Mouse (Mus musculus): ENCODE results near the gene Dctd. TPM values are rescaled to one million over a fixed set of nuclear protein-coding genes. Genes with fewer than 3 reads are reported as not detected.

Gene Dctd
- total and polyA plus RNA-seq, 3 experiments: 12.6 to 55.0 (median 19.2) TPM

DNA sequence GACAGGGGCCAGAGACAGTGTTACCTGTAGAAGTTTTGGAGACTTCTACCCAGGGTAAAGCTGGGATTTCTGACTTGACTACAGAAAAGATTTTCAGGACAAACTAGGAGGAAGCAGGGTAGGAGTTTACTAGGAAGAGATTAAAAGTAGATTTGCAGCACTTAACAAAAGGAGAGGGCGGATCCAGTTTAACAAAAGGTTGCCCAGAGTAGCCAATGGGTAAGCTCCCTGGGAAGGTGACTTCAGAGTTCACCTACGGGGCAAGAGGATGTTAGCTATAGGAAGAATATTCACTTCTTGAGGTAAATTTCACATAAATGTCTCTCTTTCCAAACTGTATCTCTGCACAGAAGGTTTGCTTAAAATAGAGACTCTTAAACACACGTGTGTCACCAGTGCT lies 103.7 kb downstream of the Dctd start:
- no peaks in the 10 kb centered on the region for H3K36me3 ChIP-seq (replicated peaks)
- H3K9me3 ChIP-seq (replicated peaks): peaks cover 36% of the 10 kb centered on the region
- ATAC-seq (ENCODE audit: extremely low read depth, insufficient number of reproducible peaks, low FRiP score, poor library complexity, severe bottlenecking) (no peak), DNase-seq (ENCODE audit: low spot score) (no peak)
- no peak overlapping the region for H3K4me3 ChIP-seq (ENCODE audit: low read depth, low read length)
- H3K27me3 ChIP-seq (ENCODE audit: insufficient read depth, low read length): no peaks in the 10 kb centered on the region
- H3K4me1 ChIP-seq (ENCODE audit: insufficient read depth, low read depth, low read length): no peaks in the 10 kb centered on the region
- no peak for TF ChIP-seq CTCF (IDR thresholded peaks at IDR 0.05; ENCODE audit: low read depth, low read length)
- no peak for TF ChIP-seq GATA1 (IDR thresholded peaks at IDR 0.05; ENCODE audit: borderline replicate concordance, low read length)
- no peak for TF ChIP-seq TAL1 (conservative IDR thresholded peaks at IDR 0.05; ENCODE audit: low read depth, low read length)
- TF ChIP-seq POLR2AphosphoS5 (IDR thresholded peaks at IDR 0.05; ENCODE audit: insufficient replicate concordance, low read depth, low read length): no peak
- no peak for TF ChIP-seq GATA2 (IDR thresholded peaks at IDR 0.05; ENCODE audit: borderline replicate concordance, low read depth, low read length)

Other genes with a start within 250 kb of the Dctd start
- gene Wwc2, start 108.2 kb upstream of the Dctd start, total RNA-seq (2014; fragmentation: Nextera tagmentation): 7.8 and 8.1 TPM in 2 replicates
- 3.5 and 4.0 TPM in 2 replicates for gene Wwc2, start 108.2 kb upstream of the Dctd start, total RNA-seq (2017)
- 7.4 and 7.5 TPM in 2 replicates for gene Wwc2, start 108.2 kb upstream of the Dctd start, polyA plus RNA-seq (2012)